Mouse (Mus musculus): Measurements from ENCODE around the gene Vopp1. TPM values are rescaled to one million over a fixed set of nuclear protein-coding genes. Genes with fewer than 3 reads are reported as not detected.
"Not testable (repeated sequence)": the region's sequence is repeated elsewhere in the genome, so short reads cannot be mapped to it uniquely, and the experiment has no call there.

The Vopp1 gene
- polyA plus RNA-seq (2014; fragmentation: Nextera tagmentation; extraction: Ambion mirVana): 17.9 and 21.5 TPM in 2 replicates

DNA sequence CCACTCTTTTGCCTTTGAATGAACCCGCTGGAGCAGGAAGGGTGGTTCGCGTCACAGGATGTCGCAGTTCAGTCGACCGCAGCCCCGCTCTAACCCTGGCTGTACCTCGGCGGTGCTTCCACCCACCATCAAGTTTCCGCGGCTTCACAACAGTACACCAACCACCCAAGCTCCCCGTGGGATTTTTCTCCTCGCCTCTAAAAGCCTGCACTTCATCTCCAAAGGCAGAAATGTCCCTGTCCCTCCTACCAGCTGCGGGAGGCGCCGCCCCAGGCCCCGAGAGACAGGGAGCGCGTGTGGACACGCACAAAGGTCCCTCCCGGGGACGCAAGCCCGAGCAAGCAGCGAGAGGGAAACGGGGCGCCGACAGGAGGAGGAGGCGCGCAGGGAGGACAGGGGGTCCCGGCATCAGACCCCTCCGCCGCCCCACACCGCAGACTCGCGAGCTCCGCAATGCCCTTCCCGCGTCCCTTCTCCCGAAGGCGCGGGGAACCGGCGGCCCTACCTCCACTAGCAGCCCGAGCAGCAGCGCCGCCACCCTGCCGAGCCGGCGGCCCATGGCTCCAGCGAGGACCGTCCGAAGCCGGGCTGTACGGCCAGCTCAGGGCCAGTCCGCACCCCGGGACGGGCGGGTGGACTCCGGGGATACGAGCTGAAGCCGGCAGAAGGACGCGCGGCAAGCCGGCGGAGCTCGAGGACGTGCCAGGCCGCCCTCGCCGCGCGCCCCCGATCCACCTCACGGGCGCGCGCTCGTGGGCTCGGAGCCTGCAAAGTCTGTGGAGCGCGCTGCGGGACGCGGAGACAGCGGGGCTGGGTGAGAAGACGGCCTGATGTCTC, at the start of gene Vopp1:
Gene Vopp1 (minus strand): TSS at position 738 of the 837 bp plus-strand sequence.
- ATAC-seq (replicated peaks; ENCODE audit: low FRiP score, low TSS enrichment, low read depth) (peak; percentile 86), DNase-seq (ENCODE audit: low spot score) (peak; percentile 92)
- Histone ChIP-seq H3K4me2 (ENCODE audit: low read length) (peak within 1 kb of the TSS; percentile 74), H3K4me1 (replicated peaks; ENCODE audit: control insufficient read depth, insufficient read depth, low read length) (no peaks in the 10 kb centered on the region; the same call in 1 of the 2 replicates), H3K36me3 (ENCODE audit: control insufficient read depth, insufficient read depth, low read length) (no peaks in the 10 kb centered on the region), H3K9me3 (ENCODE audit: control insufficient read depth, low read length) (no peaks in the 10 kb centered on the region), H3K4me3 (ENCODE audit: low read depth, low read length) (peak within 1 kb of the TSS; percentile 84), H3K27ac (ENCODE audit: low read depth) (peak within 1 kb of the TSS; percentile 90), H3K27me3 (replicated peaks; ENCODE audit: control insufficient read depth, insufficient read depth, low read length) (no peaks in the 10 kb centered on the region), H3K9ac (ENCODE audit: low read length) (peak within 1 kb of the TSS; percentile 83)
- WGBS: under 1% methylated on average over 85 of the region's 87 CpGs

DNA sequence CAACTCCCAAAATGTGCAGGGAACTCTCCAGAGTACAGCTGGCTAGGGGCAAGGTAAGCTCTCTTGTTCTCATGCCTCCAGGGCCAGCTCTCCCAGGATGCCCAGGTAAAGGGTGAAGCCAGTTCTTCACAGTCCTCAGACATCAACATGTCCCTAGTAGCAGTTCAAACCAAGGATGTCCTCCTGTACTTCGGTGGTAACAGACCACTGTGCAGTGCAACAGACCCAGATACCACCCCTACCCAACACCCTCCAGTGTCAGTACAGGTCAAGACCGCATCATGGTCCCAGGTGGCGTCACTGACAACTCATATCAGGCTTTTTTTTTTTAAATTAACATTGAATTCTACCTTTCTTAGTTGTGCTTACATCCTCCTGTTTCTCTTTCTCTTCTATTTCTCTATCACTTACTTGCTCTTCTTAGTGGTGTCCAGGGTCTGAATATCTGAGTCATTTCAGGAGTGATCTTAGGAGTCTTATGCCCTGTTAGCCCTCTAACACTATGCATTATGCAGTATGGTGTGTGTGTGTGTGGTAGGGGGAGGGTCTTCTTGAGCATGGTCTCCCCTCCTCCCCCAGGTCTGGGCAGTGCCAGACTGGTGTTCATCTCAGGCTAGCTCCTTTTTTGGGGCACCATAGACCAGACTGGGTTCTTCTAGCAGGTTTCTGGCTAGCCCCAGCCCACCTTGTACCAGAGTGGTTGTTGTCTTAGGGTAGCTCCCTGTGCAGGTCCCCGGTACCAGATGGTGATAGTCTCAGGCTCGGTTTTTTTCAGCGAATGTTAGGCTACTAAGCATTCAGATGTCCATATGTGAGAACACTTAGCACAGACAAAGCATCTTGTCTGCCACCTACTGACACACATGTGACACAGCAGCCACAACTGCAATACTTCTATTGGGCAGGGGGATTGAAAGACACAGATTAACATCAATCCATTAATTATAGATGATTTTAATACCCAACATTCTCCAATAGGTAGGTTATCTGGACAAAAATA, 34.4 kb upstream of the Vopp1 start:
- WGBS: 52% methylated on average over 6 of the region's 6 CpGs
- H3K9me3 ChIP-seq (ENCODE audit: control insufficient read depth, low read length): no peaks in the 10 kb centered on the region
- no peak overlapping the region for H3K4me3 ChIP-seq (ENCODE audit: low read depth, low read length)
- H3K27me3 ChIP-seq (replicated peaks; ENCODE audit: control insufficient read depth, insufficient read depth, low read length): no peaks in the 10 kb centered on the region
- no peak overlapping the region for H3K4me2 ChIP-seq (ENCODE audit: low read length)
- DNase-seq (ENCODE audit: low spot score): peak; percentile 57
- ATAC-seq (replicated peaks; ENCODE audit: low FRiP score, low TSS enrichment, low read depth): peak; percentile 66; the same call in 1 of the 2 replicates
- no peak overlapping the region for H3K27ac ChIP-seq (ENCODE audit: low read depth)
- no peaks in the 10 kb centered on the region for H3K36me3 ChIP-seq (ENCODE audit: control insufficient read depth, insufficient read depth, low read length)
- no peaks in the 10 kb centered on the region for H3K4me1 ChIP-seq (replicated peaks; ENCODE audit: control insufficient read depth, insufficient read depth, low read length)
- H3K9ac ChIP-seq (ENCODE audit: low read length): no peak overlapping the region

DNA sequence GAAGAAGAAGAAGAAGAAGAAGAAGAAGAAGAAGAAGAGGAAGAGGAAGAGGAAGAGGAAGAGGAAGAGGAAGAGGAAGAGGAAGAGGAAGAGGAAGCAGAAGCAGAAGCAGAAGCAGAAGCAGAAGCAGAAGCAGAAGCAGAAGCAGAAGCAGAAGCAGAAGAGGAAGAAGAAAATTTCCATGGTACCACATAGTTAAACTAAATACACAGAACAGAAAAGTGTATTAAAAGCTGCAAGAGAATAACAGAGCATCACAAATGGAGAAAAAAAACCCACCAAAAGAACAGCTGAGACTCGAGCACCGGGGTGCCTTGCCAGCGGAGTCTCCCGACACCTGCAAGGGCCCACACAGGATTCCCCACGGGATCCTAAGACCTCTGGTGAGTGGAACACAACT, 26.2 kb upstream of the Vopp1 start:
- not testable (repeated sequence) for ATAC-seq (replicated peaks; ENCODE audit: low FRiP score, low TSS enrichment, low read depth); H3K4me1 ChIP-seq (replicated peaks; ENCODE audit: control insufficient read depth, insufficient read depth, low read length); H3K4me2 ChIP-seq (ENCODE audit: low read length); H3K4me3 ChIP-seq (ENCODE audit: low read depth, low read length); H3K9me3 ChIP-seq (ENCODE audit: control insufficient read depth, low read length); H3K27me3 ChIP-seq (replicated peaks; ENCODE audit: control insufficient read depth, insufficient read depth, low read length); H3K36me3 ChIP-seq (ENCODE audit: control insufficient read depth, insufficient read depth, low read length); H3K9ac ChIP-seq (ENCODE audit: low read length); H3K27ac ChIP-seq (ENCODE audit: low read depth); DNase-seq (ENCODE audit: low spot score)
- 96% methylated on average over 5 of the region's 5 CpGs for WGBS

DNA sequence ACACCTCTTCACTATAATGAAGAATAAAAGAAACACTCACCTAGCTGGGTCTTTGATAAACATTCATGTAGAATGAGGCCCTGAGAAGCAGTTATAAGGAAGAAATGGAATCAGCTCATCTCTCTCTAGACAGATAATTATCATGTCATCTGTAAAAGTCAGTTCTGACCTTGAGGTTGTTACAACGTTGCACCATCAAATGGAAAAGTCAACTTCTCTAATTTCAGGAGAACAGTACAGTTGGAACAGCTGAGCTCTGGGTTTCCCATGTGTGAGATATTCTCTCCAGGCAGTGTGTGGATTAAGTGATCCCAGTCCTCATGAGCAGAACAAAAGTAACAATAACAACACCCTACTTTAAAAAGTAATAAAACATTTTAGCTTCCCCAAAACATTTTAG, 25.3 kb upstream of the Vopp1 start, which contains the start of gene Vmn1r21:
Gene Vmn1r21 (minus strand): TSS at position 58 of the 400 bp plus-strand sequence.
- Histone ChIP-seq H3K4me3 (ENCODE audit: low read depth, low read length) (no peak within 1 kb of the TSS), H3K27me3 (replicated peaks; ENCODE audit: control insufficient read depth, insufficient read depth, low read length) (no peaks in the 10 kb centered on the region), H3K9ac (ENCODE audit: low read length) (no peak within 1 kb of the TSS), H3K27ac (ENCODE audit: low read depth) (no peak within 1 kb of the TSS), H3K4me1 (replicated peaks; ENCODE audit: control insufficient read depth, insufficient read depth, low read length) (no peaks in the 10 kb centered on the region), H3K4me2 (ENCODE audit: low read length) (no peak within 1 kb of the TSS), H3K36me3 (ENCODE audit: control insufficient read depth, insufficient read depth, low read length) (no peaks in the 10 kb centered on the region), H3K9me3 (ENCODE audit: control insufficient read depth, low read length) (no peaks in the 10 kb centered on the region)
- no peak for DNase-seq (ENCODE audit: low spot score)
- ATAC-seq (replicated peaks; ENCODE audit: low FRiP score, low TSS enrichment, low read depth): no peak
- 67% methylated on average over 1 of the region's 1 CpGs for WGBS

DNA sequence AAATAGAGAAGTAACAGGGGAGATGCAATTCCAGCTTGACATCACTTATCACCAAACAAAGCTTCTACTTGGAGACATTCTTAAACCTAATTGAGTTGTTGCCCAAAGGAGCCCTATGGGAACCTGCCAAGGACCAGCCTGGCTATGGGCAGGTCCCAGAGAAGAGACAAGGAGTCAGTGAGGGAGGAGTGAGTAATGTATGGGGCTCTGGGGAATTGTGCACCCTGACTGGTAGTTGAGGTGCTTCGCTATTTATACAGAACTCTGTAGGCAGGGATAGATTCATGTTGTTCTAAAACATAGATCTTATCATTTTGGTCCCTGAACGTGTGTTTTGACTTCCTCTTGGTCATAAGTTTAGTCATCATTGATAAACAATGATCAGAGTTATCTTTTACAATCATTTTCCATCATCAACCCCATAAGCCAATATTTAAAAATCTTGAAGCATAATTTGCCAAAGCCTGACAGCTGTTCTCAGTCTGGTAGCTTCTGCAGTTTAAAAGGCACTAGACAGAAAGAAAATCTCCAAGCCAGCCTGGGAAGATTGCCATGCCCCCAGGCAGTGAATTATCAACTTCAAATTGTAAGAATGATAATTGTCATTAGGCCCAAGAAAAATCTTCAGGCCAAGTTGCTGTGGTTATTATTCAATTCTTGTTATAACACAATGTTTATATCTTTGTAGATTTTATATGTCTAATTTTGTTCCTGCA, 14.9 kb upstream of the Vopp1 start:
- ATAC-seq (replicated peaks; ENCODE audit: low FRiP score, low TSS enrichment, low read depth) (no peak), DNase-seq (ENCODE audit: low spot score) (no peak)
- Histone ChIP-seq H3K27me3 (replicated peaks; ENCODE audit: control insufficient read depth, insufficient read depth, low read length) (no peaks in the 10 kb centered on the region), H3K27ac (ENCODE audit: low read depth) (no peak overlapping the region), H3K9ac (ENCODE audit: low read length) (no peak overlapping the region), H3K4me1 (replicated peaks; ENCODE audit: control insufficient read depth, insufficient read depth, low read length) (no peaks in the 10 kb centered on the region), H3K9me3 (ENCODE audit: control insufficient read depth, low read length) (no peaks in the 10 kb centered on the region), H3K4me2 (ENCODE audit: low read length) (no peak overlapping the region), H3K36me3 (ENCODE audit: control insufficient read depth, insufficient read depth, low read length) (no peaks in the 10 kb centered on the region), H3K4me3 (ENCODE audit: low read depth, low read length) (no peak overlapping the region)
- 71% methylated on average over 2 of the region's 2 CpGs for WGBS

DNA sequence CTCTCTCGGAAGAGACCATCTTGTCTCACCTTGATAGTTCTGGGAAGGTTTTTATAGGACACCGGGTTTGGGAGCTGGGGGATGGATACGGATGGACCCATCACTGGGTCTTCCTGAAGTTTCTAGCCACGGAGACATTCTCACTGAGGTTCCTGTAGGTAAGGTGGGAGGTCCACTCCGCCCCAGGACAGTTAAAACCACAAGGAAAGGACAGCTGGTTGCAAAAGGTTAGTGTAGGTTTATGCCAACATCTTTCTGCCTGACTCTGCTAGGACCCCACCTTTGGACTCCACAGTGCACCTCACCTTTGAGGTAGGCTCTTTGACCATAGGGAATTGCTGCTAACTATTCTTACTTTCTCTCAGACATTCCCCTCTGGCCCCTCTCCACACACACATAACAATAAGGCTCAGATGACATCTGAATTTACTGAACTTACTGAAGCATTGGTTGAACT, 328 bp upstream of the Vopp1 start:
- 2% methylated on average over 5 of the region's 5 CpGs for WGBS
- Histone ChIP-seq H3K36me3 (ENCODE audit: control insufficient read depth, insufficient read depth, low read length) (no peaks in the 10 kb centered on the region), H3K4me2 (ENCODE audit: low read length) (peak overlapping the region; percentile 74), H3K4me1 (replicated peaks; ENCODE audit: control insufficient read depth, insufficient read depth, low read length) (no peaks in the 10 kb centered on the region; the same call in 1 of the 2 replicates), H3K27ac (ENCODE audit: low read depth) (peak overlapping the region; percentile 90), H3K4me3 (ENCODE audit: low read depth, low read length) (peak overlapping the region; percentile 84), H3K27me3 (replicated peaks; ENCODE audit: control insufficient read depth, insufficient read depth, low read length) (no peaks in the 10 kb centered on the region), H3K9me3 (ENCODE audit: control insufficient read depth, low read length) (no peaks in the 10 kb centered on the region), H3K9ac (ENCODE audit: low read length) (peak overlapping the region; percentile 83)
- ATAC-seq (replicated peaks; ENCODE audit: low FRiP score, low TSS enrichment, low read depth): peak; percentile 30
- no peak for DNase-seq (ENCODE audit: low spot score)

DNA sequence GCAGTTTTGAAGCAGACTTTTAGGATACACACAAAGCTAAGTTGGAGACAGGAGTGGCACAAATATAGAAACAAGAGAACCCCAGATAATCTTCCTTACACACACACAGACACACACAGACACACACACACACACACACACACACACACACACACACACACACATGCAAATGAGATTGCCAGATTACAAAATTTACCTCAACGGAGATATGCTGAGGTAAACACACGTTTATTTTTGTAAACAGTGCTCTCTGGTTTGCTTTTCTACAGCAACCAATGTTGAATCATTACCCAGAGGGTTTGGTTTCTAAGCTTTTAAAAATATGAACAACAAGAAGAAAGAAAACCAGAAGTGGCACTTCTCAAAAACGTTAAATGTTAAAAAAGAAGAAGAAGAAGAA, 1.5 kb downstream of the Vopp1 start:
- H3K9ac ChIP-seq (ENCODE audit: low read length): no peak overlapping the region
- no peaks in the 10 kb centered on the region for H3K27me3 ChIP-seq (replicated peaks; ENCODE audit: control insufficient read depth, insufficient read depth, low read length)
- 12% methylated on average over 3 of the region's 3 CpGs for WGBS
- DNase-seq (ENCODE audit: low spot score): no peak
- H3K27ac ChIP-seq (ENCODE audit: low read depth): no peak overlapping the region
- H3K4me1 ChIP-seq (replicated peaks; ENCODE audit: control insufficient read depth, insufficient read depth, low read length): no peaks in the 10 kb centered on the region; the same call in 1 of the 2 replicates
- H3K4me2 ChIP-seq (ENCODE audit: low read length): peak overlapping the region; percentile 74
- H3K9me3 ChIP-seq (ENCODE audit: control insufficient read depth, low read length): no peaks in the 10 kb centered on the region
- no peak for ATAC-seq (replicated peaks; ENCODE audit: low FRiP score, low TSS enrichment, low read depth)
- H3K36me3 ChIP-seq (ENCODE audit: control insufficient read depth, insufficient read depth, low read length): no peaks in the 10 kb centered on the region
- 0 out of 2 replicates have a peak overlapping the region, but pooled peaks have one; percentile 10 for H3K4me3 ChIP-seq (ENCODE audit: low read depth, low read length)

Measured in intestine, embryonic 14.5 days (tissue).